Mouse (Mus musculus) left cerebral cortex, postnatal 25 days (tissue): ENCODE data around the gene Fxyd4. TPM values are rescaled to one million over a fixed set of nuclear protein-coding genes. Genes with fewer than 3 reads are reported as not detected.
A peak's percentile ranks its signal among the peaks of the same experiment; 100 is the strongest.

Experiments used
- DNase-seq, 2 experiments: peaks; one replicate each; pipeline ENCODE4 v3.0.0; 2022; ENCODE audit warnings: low spot score in 2 of 2, mixed read lengths in 1 of 2
- intact Hi-C: fragments of 180-260 bp; cut with DNase I; formaldehyde crosslinking; loops from one replicate; pipeline ENCODE4 v1.15.1; 2025
- microRNA-seq, 2 experiments: library from miRNA; unstranded; fragments of <30 nt; microRNA quantifications; one replicate each; pipeline ENCODE4 v1.2.0; 2022
- total RNA-seq, 2 experiments: library from RNA; stranded (reverse); gene quantifications; 2 replicates each; pipeline ENCODE4 v1.2.3; 2021

The Fxyd4 gene
- total RNA-seq, 2 experiments from 2014 or later, result not detected

DNA sequence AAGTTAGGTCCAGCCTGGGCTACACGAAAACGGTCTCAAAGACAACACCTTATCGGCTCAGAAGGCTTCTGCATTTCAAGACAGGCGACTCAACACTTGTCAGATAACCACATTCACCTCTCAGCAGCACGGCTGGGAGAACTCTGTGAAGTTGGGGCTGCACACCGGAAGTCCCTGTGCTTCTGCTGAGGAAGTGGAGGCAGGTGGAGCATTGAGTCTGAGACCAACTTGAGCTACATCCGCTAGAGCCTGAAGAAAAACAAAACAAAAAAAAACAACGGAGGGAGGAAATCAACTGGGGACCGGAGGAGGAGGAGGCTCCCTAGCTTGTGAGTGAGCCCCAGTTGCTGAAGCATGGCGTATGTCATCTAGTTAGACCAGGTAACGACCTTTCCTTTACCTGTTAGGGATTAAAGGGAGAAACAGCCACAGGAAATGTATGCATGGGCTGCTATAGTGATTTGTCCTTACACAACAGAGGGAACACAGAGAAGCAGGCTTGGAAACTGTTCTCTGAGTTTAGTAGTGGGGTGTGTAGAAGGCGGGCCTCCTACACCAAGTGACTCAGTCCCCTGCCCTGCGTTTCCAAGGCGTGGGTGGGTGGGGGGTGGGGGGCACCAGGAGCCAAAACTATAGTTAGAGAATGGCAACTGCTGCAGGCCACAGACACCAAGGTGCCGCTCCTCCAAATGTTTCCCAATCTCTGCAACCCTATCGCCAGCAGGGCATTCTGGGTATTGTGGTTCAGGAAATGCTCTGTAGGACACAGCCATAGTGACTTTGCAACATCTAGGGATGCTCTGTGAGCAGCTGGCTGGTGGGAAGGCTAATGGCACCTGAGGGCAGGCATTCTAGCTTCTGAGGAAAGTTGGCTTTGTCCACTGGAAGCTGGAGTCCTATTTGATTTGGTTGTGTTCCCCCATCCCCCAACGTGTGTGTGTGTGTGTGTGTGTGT lies 37.1 kb downstream of the Fxyd4 start, which contains the start of gene Hnrnpf:
TSS of gene Hnrnpf (plus strand) at position 199 of the 955 bp plus-strand sequence.
- DNase-seq, result peak in 1 of 2 experiments; percentile 62
- intact Hi-C loops, result no loop called here

DNA sequence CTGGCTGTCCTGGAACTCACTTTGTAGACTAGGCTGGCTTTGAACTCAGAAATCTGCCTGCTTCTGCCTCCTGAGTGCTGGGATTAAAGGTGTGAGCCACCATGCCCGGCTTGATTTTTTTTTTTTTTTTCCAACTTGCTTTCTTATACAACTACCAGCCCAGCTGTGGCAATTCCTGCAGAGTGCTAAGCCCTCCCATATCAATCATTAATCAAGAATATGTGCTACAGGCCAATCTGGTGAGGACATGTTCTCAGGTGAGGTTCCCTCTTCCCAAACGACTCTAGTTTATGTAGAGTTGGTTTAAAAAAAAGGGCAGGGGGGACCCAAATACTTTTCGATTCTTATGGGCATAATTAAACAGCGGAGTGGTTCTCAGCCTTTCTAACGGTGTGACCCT lies 39.7 kb downstream of the Fxyd4 start:
- intact Hi-C loops, result no loop called here
- no peak for DNase-seq

DNA sequence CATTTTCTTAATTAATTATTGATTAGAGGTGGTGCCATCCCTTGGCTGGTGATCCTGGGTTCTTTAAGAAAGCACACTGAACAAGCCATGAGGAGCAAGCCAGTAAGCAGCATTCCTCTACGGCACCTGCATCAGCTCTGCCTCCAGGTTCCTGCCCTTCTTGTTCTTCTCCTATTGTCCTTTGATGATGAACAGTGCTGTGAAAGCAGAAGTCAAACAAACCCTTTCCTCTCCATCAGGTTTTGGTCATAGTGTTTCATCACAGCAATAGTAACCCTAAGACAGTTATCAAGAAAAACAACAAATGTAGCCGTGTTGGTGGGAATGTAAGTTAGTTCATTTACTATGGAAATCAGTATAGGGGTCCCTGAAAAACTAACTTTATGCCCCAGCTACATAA lies 44.1 kb downstream of the Fxyd4 start:
- DNase-seq, result no peak
- intact Hi-C loops, result no loop called here

DNA sequence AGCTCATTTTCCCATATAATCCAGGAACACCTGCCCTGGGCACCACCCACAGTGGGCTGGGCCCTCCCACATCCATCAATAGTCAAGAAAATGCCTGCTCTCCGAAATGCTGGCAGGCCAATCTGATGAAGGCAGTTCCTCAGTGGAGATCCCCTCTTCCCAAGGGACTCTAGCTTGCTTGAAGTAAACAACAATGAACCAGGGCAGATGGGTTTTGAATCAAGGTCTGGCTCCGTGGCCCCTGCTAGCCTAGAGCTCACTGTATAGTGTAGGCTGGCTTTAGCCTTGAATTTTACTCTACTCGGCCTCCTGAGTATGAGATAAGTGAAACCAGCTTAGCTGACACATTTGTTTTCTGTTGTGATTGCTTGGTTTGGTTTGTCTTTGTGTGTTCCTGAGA lies 45.1 kb downstream of the Fxyd4 start:
- no peak for DNase-seq
- intact Hi-C loops, result no loop called here

DNA sequence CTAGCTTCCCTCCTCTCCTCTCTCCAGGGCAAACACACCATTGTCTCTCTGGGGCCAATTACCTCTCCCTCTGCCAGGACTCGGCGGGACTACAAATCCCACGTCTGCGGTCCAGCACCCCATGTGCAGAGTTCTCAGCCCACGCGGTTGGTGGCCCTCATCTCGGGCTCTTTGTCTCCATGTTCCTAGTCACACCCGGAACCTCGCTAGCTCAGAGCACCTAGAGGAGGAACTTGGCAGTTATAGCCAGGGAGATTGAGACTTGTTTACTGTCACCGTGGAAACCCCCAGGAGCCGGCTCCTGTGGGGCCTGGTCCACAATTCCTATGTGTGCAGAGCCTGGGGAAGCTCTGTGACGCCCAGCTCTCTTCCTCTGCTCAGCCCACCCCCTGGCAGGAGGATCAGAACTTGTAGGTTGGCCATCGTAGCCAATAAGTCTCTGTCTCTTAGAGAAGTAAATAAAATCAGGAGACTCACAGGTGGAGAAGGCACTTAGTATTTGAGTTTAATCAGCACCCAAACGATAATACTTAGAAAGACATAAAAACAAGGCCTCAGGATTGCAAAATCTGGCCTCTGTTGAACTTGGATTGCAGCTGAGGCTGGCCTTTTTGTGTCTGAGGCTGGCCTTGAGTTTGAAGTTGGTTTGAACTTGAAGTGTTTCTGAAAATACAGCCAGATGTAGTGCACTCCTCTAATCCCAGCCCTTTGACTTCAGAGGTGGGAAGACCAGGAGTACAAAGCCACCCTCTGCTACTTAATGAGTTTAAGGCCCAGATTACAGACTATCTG lies 45.9 kb downstream of the Fxyd4 start:
- no peak for DNase-seq
- intact Hi-C loops, result no loop called here

DNA sequence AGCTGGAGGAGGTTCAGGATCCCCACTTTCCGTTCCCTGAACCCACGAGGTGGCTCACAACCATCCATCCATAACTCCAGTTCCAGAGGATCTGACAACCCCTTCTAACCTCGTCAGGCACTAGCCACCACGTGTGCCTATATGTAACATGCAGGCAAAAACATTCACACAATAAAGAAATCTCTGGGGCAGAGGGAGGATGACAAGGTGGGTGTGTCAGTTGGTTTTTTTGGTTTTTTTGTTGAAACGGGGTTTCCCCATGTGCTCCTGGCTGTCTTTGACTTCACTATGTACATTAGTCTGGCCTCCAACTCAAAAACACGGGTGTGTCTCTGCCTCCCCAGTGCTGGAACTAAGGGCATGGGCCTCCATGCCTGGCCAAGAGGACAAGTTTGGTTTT lies 47.2 kb downstream of the Fxyd4 start:
- DNase-seq, result no peak
- intact Hi-C loops, result no loop called here

DNA sequence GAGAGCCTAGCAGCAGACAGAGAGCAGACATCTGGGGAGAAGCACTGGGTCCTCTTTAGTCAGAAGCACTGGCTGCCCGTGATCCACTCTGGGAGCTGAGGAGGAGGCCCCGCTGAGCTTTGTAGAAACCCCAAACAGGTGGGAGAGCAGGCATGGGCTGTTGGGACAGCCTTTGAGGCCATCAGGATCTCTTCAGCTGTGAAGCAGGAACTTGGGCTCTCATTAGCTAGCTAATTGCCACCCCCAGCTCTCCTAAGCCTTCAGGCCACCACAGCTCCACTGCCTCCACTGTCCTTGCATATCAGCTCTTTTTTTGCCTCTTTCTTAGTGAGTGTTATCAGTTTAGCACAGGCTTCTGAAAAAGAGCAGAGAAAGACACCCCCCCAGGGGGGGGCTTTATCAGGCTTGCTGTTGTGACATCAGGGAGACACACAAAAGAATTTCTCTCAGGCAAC lies 48.8 kb downstream of the Fxyd4 start:
- DNase-seq, result no peak
- intact Hi-C loops, result no loop called here

DNA sequence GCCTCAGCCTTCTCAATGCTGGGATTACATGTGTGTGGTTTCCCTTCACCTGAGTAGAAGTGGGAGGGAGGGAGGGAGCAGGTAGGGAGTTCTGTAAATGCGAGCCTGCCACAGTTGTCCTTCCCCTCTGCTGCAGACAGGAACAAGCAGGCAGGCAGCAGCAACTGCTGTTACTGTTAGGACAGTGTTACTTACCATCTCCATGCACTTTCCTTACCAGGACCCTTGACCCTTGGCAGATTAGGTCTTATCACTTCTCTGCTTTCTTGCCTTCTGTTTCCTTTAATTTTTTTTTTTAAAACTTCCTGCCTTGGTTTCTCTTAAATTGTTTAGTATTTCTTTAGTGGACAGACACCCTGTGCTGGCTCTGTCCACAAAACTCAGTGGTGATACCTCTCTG lies 49.5 kb downstream of the Fxyd4 start:
- intact Hi-C loops, result no loop called here
- no peak for DNase-seq

DNA sequence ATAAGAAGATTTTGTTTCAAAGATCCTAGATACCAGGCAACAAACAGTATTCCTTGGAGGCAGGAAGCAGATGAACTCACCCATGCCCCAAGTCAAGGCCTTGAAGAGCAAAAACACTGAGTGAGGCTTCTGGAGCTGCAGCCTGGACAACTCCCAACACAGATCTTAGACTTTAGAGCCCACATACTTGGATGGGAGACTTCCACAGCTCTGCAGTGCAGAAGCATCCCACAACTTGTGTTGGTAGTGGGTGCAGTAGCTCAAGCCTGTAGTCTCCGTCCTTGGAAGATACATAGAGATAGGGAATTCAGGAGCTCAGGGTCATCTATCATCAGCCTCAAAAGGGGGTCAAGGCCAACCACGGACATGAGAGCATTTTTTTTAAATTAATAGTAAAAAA lies 51.5 kb downstream of the Fxyd4 start:
- intact Hi-C loops, result no loop called here
- no peak for DNase-seq

Small RNA genes within 50 kb of the gene (microRNA-seq; reads per million reads assigned to microRNA genes)
- gene Gm25535, result 0 reads per million in 2 experiments

Other genes starting within 250 kb of the Fxyd4 start
- gene Zfp637, start 96.5 kb downstream of the Fxyd4 start, total RNA-seq, result 10 to 100 TPM; 55.9 to 57.1 TPM
- gene Zfp239, start 75.6 kb downstream of the Fxyd4 start, total RNA-seq, result 10 to 100 TPM; 43.0 to 45.6 TPM
- 100 to 1,000 TPM; 121 to 132 TPM for gene Hnrnpf, start 37.4 kb downstream of the Fxyd4 start, total RNA-seq
- 100 to 1,000 TPM; 199 to 208 TPM for gene Rasgef1a, start 73.7 kb upstream of the Fxyd4 start, total RNA-seq
- 10 to 100 TPM; 11.8 to 13.0 TPM for gene Csgalnact2, start 201.4 kb upstream of the Fxyd4 start, total RNA-seq